Mouse (Mus musculus): ENCODE results near the gene Gm10491. TPM values are rescaled to one million over a fixed set of nuclear protein-coding genes. Genes with fewer than 3 reads are reported as not detected.
A peak's percentile ranks its signal among the peaks of the same experiment; 100 is the strongest.

Gene Gm10491
- polyA plus RNA-seq, 1 experiment from 2014 or later, result not detected

DNA sequence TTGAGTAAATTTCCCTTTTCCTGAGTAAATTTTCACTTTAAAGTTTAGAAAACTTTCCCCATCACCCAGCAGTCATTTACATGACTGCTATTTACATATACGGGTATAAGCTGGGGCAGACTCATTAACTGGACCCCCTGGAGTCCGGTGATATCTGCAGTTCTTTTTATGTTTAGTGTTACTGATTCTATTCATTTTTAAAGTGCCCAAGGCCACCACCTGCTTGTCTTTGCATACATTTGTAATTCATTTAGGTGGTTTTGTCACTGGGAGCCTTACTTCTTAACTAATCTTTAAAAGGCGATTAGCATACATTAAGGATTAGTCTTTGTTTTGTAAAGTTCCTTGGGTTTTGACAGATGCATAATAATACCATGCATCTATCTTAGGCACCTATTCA is 37.8 kb downstream of the Gm10491 start:
- Histone ChIP-seq H3K9me3 (no peaks in the 10 kb centered on the region), H3K4me1 (replicated peaks) (no peaks in the 10 kb centered on the region), H3K27ac (no peak overlapping the region), H3K27me3 (replicated peaks) (no peaks in the 10 kb centered on the region), H3K4me2 (replicated peaks) (no peak overlapping the region), H3K36me3 (0 out of 2 replicates have a peak, but pooled peaks cover 2% of the 10 kb centered on the region), H3K9ac (no peak overlapping the region), H3K4me3 (replicated peaks) (no peak overlapping the region)
- no peak for ATAC-seq
- WGBS, result 34% methylated on average over 3 of the region's 3 CpGs

- Histone ChIP-seq H3K4me2 (replicated peaks) (no peak overlapping the region), H3K9me3 (no peaks in the 10 kb centered on the region), H3K27me3 (replicated peaks) (no peaks in the 10 kb centered on the region), H3K27ac (no peak overlapping the region), H3K9ac (no peak overlapping the region), H3K36me3 (0 out of 2 replicates have a peak, but pooled peaks cover 2% of the 10 kb centered on the region), H3K4me3 (replicated peaks) (no peak overlapping the region), H3K4me1 (replicated peaks) (no peaks in the 10 kb centered on the region)
- ATAC-seq, result no peak
- WGBS, result 56% methylated on average over 2 of the region's 2 CpGs
These were observed 39.1 kb downstream of the Gm10491 start for GRCm38 (mm10) chrX:7868506-7868905.

DNA sequence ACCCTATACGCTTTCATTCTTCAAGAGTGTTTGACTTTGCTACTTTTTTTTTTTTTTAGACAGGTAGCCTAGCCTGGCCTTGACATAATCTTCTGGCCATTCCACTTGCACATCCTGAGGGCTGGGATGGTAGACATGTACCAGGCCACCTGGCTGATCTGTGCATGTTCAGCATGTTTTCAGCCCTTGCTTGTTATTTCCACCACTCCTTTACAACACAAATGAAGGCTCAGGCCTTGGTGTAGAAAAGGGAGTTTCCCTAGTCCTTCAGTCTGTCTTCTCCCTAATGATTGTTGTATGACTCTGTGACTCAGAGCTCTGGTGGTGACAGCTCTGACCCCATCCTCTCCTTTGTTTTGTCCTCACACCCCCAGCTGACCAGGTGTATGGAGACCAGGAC is 40.5 kb downstream of the Gm10491 start:
- H3K9ac ChIP-seq, result no peak overlapping the region
- H3K4me1 ChIP-seq (replicated peaks), result no peaks in the 10 kb centered on the region
- ATAC-seq, result no peak
- WGBS, result 87% methylated on average over 1 of the region's 1 CpGs
- no peaks in the 10 kb centered on the region for H3K36me3 ChIP-seq
- no peak overlapping the region for H3K4me3 ChIP-seq (replicated peaks)
- H3K9me3 ChIP-seq, result no peaks in the 10 kb centered on the region
- no peak overlapping the region for H3K4me2 ChIP-seq (replicated peaks)
- H3K27ac ChIP-seq, result no peak overlapping the region
- no peaks in the 10 kb centered on the region for H3K27me3 ChIP-seq (replicated peaks)

DNA sequence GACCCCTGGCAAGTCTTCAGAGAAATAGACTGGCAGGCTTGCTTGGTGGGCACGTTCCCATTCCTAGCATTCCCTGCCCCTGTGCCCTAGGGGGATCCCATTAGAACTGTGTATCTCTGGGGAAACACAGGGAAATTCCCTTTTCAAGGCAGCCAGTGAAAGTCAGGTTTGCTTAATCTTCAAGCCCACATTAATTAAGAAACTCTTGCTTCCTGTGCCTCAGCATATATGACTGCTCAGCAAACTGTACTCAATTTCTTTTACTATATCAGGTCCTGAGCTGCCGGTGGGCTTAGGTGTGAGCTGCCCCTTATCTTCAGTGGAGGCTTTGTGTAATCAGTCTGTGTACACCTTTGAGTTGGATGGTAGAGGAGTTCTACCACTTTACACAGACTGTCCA is 41.8 kb downstream of the Gm10491 start:
- H3K27ac ChIP-seq, result no peak overlapping the region
- H3K9me3 ChIP-seq, result no peaks in the 10 kb centered on the region
- 66% methylated on average over 2 of the region's 2 CpGs for WGBS
- no peak overlapping the region for H3K9ac ChIP-seq
- no peak for ATAC-seq
- H3K4me2 ChIP-seq (replicated peaks), result no peak overlapping the region
- no peak overlapping the region for H3K4me3 ChIP-seq (replicated peaks)
- H3K27me3 ChIP-seq (replicated peaks), result no peaks in the 10 kb centered on the region
- no peaks in the 10 kb centered on the region for H3K36me3 ChIP-seq
- no peaks in the 10 kb centered on the region for H3K4me1 ChIP-seq (replicated peaks)

GRCm38 (mm10) chrX:7865343-7865742 is 42.3 kb downstream of the Gm10491 start:
- ATAC-seq, result no peak
- H3K27me3 ChIP-seq (replicated peaks), result no peaks in the 10 kb centered on the region
- H3K4me3 ChIP-seq (replicated peaks), result no peak overlapping the region
- no peak overlapping the region for H3K4me2 ChIP-seq (replicated peaks)
- 58% methylated on average over 2 of the region's 2 CpGs for WGBS
- H3K9ac ChIP-seq, result no peak overlapping the region
- no peaks in the 10 kb centered on the region for H3K4me1 ChIP-seq (replicated peaks)
- H3K36me3 ChIP-seq, result no peaks in the 10 kb centered on the region
- no peak overlapping the region for H3K27ac ChIP-seq
- no peaks in the 10 kb centered on the region for H3K9me3 ChIP-seq

- H3K36me3 ChIP-seq, result no peaks in the 10 kb centered on the region
- no peaks in the 10 kb centered on the region for H3K27me3 ChIP-seq (replicated peaks)
- no peak overlapping the region for H3K9ac ChIP-seq
- WGBS, result 71% methylated on average over 3 of the region's 3 CpGs
- no peaks in the 10 kb centered on the region for H3K4me1 ChIP-seq (replicated peaks)
- H3K4me2 ChIP-seq (replicated peaks), result no peak overlapping the region
- no peak overlapping the region for H3K4me3 ChIP-seq (replicated peaks)
- no peak overlapping the region for H3K27ac ChIP-seq
- no peak for ATAC-seq
- no peaks in the 10 kb centered on the region for H3K9me3 ChIP-seq
These were observed 43.1 kb downstream of the Gm10491 start for GRCm38 (mm10) chrX:7864551-7864950.

DNA sequence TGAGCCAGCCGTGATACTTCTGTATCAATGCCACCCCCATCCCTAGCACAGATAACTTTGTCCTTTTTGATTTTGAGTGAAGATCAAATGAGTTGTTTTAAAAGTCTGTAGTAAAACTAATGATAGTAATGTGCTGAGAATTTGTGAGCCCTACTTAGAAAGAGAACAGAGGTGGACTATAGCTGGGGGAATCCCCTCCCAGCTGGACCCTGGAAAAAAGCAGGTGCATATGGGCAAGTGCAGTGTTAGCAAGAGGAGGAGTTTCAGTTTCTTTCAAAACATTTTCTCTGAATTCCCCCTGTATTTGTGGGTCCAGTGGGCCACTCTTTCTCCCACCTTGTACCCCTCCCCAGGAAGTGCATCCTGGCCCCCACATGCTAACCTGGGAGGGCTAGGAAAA is 44.5 kb downstream of the Gm10491 start:
- 87% methylated on average over 1 of the region's 1 CpGs for WGBS
- no peak overlapping the region for H3K4me2 ChIP-seq (replicated peaks)
- H3K27me3 ChIP-seq (replicated peaks), result no peaks in the 10 kb centered on the region
- H3K36me3 ChIP-seq, result no peaks in the 10 kb centered on the region
- H3K9me3 ChIP-seq, result no peaks in the 10 kb centered on the region
- no peak overlapping the region for H3K9ac ChIP-seq
- H3K4me3 ChIP-seq (replicated peaks), result no peak overlapping the region
- no peaks in the 10 kb centered on the region for H3K4me1 ChIP-seq (replicated peaks)
- no peak for ATAC-seq
- no peak overlapping the region for H3K27ac ChIP-seq

GRCm38 (mm10) chrX:7859191-7859753 is 48.4 kb downstream of the Gm10491 start:
- no peaks in the 10 kb centered on the region for H3K9me3 ChIP-seq
- no peak overlapping the region for H3K9ac ChIP-seq
- no peak overlapping the region for H3K4me2 ChIP-seq (replicated peaks)
- H3K27me3 ChIP-seq (replicated peaks), result no peaks in the 10 kb centered on the region
- 73% methylated on average over 3 of the region's 3 CpGs for WGBS
- no peak overlapping the region for H3K4me3 ChIP-seq (replicated peaks)
- no peaks in the 10 kb centered on the region for H3K36me3 ChIP-seq
- no peaks in the 10 kb centered on the region for H3K4me1 ChIP-seq (replicated peaks)
- ATAC-seq, result 0 out of 2 replicates have a peak, but pooled peaks have one; percentile 23
- H3K27ac ChIP-seq, result no peak overlapping the region

Other genes with a start within 250 kb of the Gm10491 start
- 198 and 212 TPM in 2 replicates for gene Plp2, start 236.4 kb downstream of the Gm10491 start, polyA plus RNA-seq (2015; fragmentation: Nextera tagmentation; extraction: Ambion mirVana)
- gene Magix, start 226.6 kb downstream of the Gm10491 start, polyA plus RNA-seq (2015; fragmentation: Nextera tagmentation; extraction: Ambion mirVana), result 0.57 and 0.71 TPM in 2 replicates
- 27.6 and 31.8 TPM in 2 replicates for gene Gpkow, start 210.7 kb downstream of the Gm10491 start, polyA plus RNA-seq (2015; fragmentation: Nextera tagmentation; extraction: Ambion mirVana)
- 25.0 and 27.5 TPM in 2 replicates for gene Wdr45, start 193.5 kb downstream of the Gm10491 start, polyA plus RNA-seq (2015; fragmentation: Nextera tagmentation; extraction: Ambion mirVana)
- gene Gm45208, start 185.6 kb downstream of the Gm10491 start, polyA plus RNA-seq (2015; fragmentation: Nextera tagmentation; extraction: Ambion mirVana), result not detected in 2 replicates
- 60.3 and 61.4 TPM in 2 replicates for gene Praf2, start 179.4 kb downstream of the Gm10491 start, polyA plus RNA-seq (2015; fragmentation: Nextera tagmentation; extraction: Ambion mirVana)
- gene Ccdc120, start 156.9 kb downstream of the Gm10491 start, polyA plus RNA-seq (2015; fragmentation: Nextera tagmentation; extraction: Ambion mirVana), result 12.4 TPM in 2 replicates
- 23.0 and 23.9 TPM in 2 replicates for gene Tfe3, start 145.3 kb downstream of the Gm10491 start, polyA plus RNA-seq (2015; fragmentation: Nextera tagmentation; extraction: Ambion mirVana)
- gene Gripap1, start 118.1 kb downstream of the Gm10491 start, polyA plus RNA-seq (2015; fragmentation: Nextera tagmentation; extraction: Ambion mirVana), result 35.4 and 35.5 TPM in 2 replicates
- gene Kcnd1, start 85.5 kb downstream of the Gm10491 start, polyA plus RNA-seq (2015; fragmentation: Nextera tagmentation; extraction: Ambion mirVana), result 1.5 and 2.1 TPM in 2 replicates
- 37.6 and 37.7 TPM in 2 replicates for gene Otud5, start 66.5 kb downstream of the Gm10491 start, polyA plus RNA-seq (2015; fragmentation: Nextera tagmentation; extraction: Ambion mirVana)
- gene Pim2, start 29.6 kb downstream of the Gm10491 start, polyA plus RNA-seq (2015; fragmentation: Nextera tagmentation; extraction: Ambion mirVana), result 11.3 and 12.6 TPM in 2 replicates
- gene Slc35a2, start 23.8 kb downstream of the Gm10491 start, polyA plus RNA-seq (2015; fragmentation: Nextera tagmentation; extraction: Ambion mirVana), result 36.5 and 39.5 TPM in 2 replicates
- gene Pqbp1, start 8.6 kb downstream of the Gm10491 start, polyA plus RNA-seq (2015; fragmentation: Nextera tagmentation; extraction: Ambion mirVana), result 101 and 104 TPM in 2 replicates
- gene Timm17b, start 8.5 kb downstream of the Gm10491 start, polyA plus RNA-seq (2015; fragmentation: Nextera tagmentation; extraction: Ambion mirVana), result 128 and 131 TPM in 2 replicates
- gene Gm10490, start 1.7 kb upstream of the Gm10491 start, polyA plus RNA-seq (2015; fragmentation: Nextera tagmentation; extraction: Ambion mirVana), result not detected in 2 replicates
- 14.2 and 14.4 TPM in 2 replicates for gene Pcsk1n, start 12.0 kb upstream of the Gm10491 start, polyA plus RNA-seq (2015; fragmentation: Nextera tagmentation; extraction: Ambion mirVana)
- gene Eras, start 20.8 kb upstream of the Gm10491 start, polyA plus RNA-seq (2015; fragmentation: Nextera tagmentation; extraction: Ambion mirVana), result not detected in 2 replicates
- 19.0 and 19.1 TPM in 2 replicates for gene Hdac6, start 40.1 kb upstream of the Gm10491 start, polyA plus RNA-seq (2015; fragmentation: Nextera tagmentation; extraction: Ambion mirVana)
- gene Gata1, start 70.2 kb upstream of the Gm10491 start, polyA plus RNA-seq (2015; fragmentation: Nextera tagmentation; extraction: Ambion mirVana), result 1.7 and 2.4 TPM in 2 replicates
- gene Glod5, start 110.7 kb upstream of the Gm10491 start, polyA plus RNA-seq (2015; fragmentation: Nextera tagmentation; extraction: Ambion mirVana), result 3.6 and 3.8 TPM in 2 replicates
- 47.5 and 53.3 TPM in 2 replicates for gene Suv39h1, start 166.9 kb upstream of the Gm10491 start, polyA plus RNA-seq (2015; fragmentation: Nextera tagmentation; extraction: Ambion mirVana)
- gene Was, start 182.7 kb upstream of the Gm10491 start, polyA plus RNA-seq (2015; fragmentation: Nextera tagmentation; extraction: Ambion mirVana), result 0.57 and 0.62 TPM in 2 replicates
- gene Wdr13, start 225.1 kb upstream of the Gm10491 start, polyA plus RNA-seq (2015; fragmentation: Nextera tagmentation; extraction: Ambion mirVana), result 21.4 and 21.7 TPM in 2 replicates
- gene Rbm3, start 238.0 kb upstream of the Gm10491 start, polyA plus RNA-seq (2015; fragmentation: Nextera tagmentation; extraction: Ambion mirVana), result 426 and 506 TPM in 2 replicates

Data from intestine, embryonic 15.5 days (tissue).